Mouse (Mus musculus) lung, postnatal 14 days (tissue): ENCODE results near the gene Syne2.

Source experiments
- DNase-seq: peaks from one replicate; pipeline ENCODE4 v3.0.0; 2021

The Syne2 gene

GRCm38 (mm10) chr12:76051879-76052278, 233.9 kb downstream of the Syne2 start:
- no peak for DNase-seq

GRCm38 (mm10) chr12:76054653-76055052, 236.7 kb downstream of the Syne2 start:
- no peak for DNase-seq

- DNase-seq = no peak
Measured at GRCm38 (mm10) chr12:76063001-76063400, 245.1 kb downstream of the Syne2 start.

DNA sequence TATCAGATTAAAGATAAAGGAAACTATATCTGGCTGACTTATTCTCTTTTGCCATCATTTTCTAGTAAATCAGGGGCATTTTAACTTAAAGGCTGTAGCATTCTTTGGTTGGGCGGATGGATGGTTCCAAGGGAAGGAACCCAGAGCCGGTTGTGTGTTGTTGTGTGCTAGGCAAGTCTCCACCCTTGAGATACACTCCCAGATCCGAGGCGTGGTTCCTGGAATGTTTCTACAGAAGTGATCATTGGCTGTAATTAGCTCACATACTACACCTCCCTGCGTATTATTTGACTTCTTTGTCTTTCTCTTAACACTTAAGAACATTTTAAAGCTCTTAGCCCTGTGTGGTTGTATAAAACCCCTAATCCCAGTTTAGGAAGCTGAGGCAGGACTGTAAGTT, 252.5 kb downstream of the Syne2 start:
- DNase-seq = no peak

- no peak for DNase-seq
Measured at GRCm38 (mm10) chr12:76071935-76072849, 254.3 kb downstream of the Syne2 start.

- DNase-seq = no peak
Measured at GRCm38 (mm10) chr12:76073066-76073826, 255.3 kb downstream of the Syne2 start.

DNA sequence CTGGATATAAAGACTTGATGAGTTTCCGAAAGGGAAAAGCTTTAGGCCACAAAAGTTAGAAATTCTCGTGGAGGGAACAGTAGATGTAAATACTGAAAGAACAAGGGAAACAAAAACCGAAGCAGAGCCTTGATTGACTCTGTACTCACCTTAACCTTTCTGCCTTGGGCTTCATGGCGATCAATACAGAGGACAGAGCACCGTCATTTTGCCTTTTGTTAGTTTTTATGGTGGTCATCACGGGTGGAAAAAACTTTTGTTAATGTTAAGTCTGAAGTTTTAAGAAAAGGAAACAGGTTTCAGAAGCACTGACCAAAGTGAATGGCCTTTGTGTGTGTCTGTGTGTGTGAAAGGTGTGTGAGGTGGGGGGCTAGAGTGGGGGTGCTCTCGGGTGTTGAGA, 256.0 kb downstream of the Syne2 start:
- DNase-seq = no peak

- DNase-seq = peak; percentile 27
Measured at GRCm38 (mm10) chr12:76080876-76081556, 263.1 kb downstream of the Syne2 start.

DNA sequence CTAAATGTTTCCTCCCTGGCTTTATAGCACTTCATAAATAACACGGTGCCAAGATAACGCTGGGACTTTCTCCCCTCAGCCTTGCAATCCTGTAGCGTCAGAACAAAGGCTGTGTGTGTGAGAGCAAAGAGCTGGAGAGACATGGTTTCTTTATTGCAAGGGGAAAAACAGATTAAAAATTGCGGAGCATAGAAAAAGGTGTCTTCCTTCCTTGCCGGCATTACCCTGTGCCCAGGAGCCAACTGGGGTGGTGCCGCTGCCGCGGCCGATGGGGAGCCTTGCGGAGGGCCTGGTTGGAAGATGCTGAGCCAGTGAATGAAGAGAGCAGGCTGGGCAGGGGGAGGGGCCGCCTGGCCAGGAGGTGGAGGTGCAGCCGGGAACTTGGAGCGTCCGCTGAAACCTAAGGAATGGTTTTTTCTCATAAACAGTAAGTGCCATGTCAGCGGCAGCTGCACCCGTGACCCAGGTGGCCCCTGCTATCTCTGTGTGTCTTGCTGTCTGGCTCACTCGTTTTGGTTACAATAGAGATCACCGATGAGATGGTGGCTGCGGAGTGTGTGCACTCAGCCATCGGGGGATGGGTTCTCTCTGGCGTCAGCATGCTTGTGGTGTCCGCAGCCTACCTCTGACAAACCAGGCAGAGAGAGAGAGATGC, 263.8 kb downstream of the Syne2 start:
- no peak for DNase-seq

GRCm38 (mm10) chr12:76085066-76085465, 267.1 kb downstream of the Syne2 start:
- no peak for DNase-seq

- DNase-seq = peak; percentile 21
Measured at GRCm38 (mm10) chr12:76085956-76086905, 268.3 kb downstream of the Syne2 start.

DNA sequence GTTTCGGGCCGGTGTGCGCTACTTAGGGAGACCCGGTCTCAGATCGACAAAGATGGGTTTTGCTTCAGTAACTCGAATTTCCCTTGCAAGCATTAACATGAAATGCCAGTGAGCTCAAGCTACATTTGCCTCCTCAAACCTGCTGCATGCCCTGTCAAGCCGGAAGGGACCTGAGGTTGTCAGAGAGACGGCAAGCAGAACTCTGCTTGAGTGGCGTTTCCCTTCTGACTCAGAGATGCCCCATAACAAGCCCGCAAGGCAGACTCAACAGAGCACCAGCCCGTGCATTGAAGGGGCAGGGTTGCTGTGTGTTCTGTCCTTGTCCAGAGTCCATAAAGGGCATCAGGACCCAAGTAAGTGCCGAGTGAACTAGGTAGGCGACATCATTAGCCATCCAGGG, 269.1 kb downstream of the Syne2 start:
- no peak for DNase-seq

DNA sequence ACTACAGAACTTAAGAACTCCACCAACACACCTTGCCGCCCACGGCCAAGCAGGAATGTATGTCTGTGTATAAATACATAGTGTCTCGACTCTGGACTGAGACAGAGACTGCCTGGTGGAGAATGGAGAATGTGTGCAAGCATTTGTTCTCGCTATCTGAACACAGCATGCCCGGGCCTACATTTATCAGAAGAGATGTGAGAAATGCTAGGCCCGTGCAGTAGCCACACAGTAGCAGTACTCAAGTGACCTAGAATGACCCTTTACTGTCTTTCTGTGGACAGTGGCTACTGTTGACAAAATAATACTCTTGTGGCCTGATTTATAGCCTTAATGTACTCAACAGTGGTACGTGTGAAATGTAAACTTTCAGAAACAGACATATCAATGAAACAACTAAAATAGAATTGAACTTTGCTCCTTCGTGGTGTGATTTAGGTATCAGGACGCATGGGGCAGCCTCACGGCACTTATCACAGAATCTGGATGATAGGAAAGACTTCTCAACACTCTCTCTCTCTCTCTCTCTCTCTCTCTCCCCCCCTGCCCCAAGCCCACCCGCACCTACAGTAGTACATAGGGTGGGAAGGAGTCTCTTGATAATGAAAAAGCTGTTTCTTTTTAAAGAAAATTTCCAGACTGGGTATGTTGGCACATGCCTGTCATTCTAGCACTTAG, 275.0 kb downstream of the Syne2 start:
- DNase-seq = no peak

GRCm38 (mm10) chr12:76093613-76094588, 276.0 kb downstream of the Syne2 start:
- DNase-seq = no peak

- peak; percentile 39 for DNase-seq
Measured at GRCm38 (mm10) chr12:76095117-76096035, 277.4 kb downstream of the Syne2 start.

DNA sequence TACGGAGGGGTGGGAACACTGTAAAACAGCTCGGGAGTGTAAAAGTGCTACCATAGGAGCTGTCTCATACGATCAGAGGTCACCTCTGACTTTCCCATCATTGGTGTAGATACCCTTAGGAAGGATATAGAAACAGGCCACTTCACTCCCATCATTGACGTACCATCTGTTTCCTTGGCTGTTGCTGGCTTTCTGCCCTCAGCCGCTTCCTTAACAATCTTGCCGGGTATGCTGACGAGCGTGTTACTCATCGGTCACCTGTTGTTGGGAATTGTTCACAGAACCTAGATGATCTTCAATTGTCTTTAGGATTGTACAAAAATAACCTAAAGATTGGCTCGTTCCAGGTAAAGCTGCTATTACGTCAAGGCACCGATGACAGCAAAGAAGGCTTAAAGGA, 284.7 kb downstream of the Syne2 start:
- DNase-seq = no peak

DNA sequence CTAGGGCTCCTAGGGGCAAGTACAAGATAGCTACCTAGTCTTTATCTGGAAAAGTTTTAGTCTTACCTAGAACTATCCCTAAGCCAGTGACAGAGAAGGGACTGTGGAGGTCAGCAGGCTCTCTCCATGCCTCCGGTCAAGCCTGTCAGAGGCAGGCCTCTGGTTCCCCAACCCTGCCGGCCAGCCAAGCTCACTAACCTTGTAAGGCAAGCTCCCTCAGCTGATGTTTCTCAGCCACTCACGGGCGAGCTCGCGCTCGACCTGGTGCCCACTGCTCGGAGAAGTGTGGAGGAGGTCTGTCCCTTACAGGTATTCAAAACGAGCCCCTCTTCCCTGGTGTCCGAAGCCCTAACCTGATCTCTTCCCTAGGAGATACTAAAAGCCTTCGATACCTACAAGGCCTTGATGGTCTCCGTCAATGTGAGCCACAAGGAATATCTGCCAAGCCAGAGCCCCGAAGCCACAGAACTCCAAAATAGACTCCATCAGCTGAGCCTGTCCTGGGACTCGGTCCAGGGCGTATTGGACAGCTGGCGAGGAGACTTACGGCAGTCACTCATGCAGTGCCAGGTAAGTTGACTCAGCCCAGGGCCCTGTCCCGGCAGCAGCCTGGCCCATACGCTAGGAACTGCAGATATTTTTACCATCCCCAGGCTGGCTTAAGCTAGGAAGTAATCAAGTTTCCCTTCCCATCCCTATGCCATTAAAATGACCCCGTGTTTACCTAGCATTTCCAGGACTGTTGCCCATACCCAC, 286.8 kb downstream of the Syne2 start:
- no peak for DNase-seq
